Mouse (Mus musculus): Measurements from ENCODE around the gene C1rl. TPM values are rescaled to one million over a fixed set of nuclear protein-coding genes. Genes with fewer than 3 reads are reported as not detected.
"Not testable (repeated sequence)": the region's sequence is repeated elsewhere in the genome, so short reads cannot be mapped to it uniquely, and the experiment has no call there.

Gene C1rl
- polyA plus RNA-seq, 1 experiment from 2014 or later: 0.78 TPM

- Histone ChIP-seq H3K4me2 (no peak overlapping the region), H3K27me3 (ENCODE audit: insufficient read depth, low read length) (no peaks in the 10 kb centered on the region), H3K9ac (no peak overlapping the region), H3K27ac (ENCODE audit: low read depth) (no peak overlapping the region), H3K36me3 (ENCODE audit: insufficient read depth) (no peaks in the 10 kb centered on the region), H3K9me3 (ENCODE audit: low read depth, low read length) (peaks cover 5% of the 10 kb centered on the region; the same call in 1 of the 2 replicates), H3K4me3 (ENCODE audit: low read depth, low read length) (no peak overlapping the region), H3K4me1 (ENCODE audit: insufficient read depth) (no peaks in the 10 kb centered on the region)
- DNase-seq (no peak), ATAC-seq (ENCODE audit: insufficient read depth) (no peak)
- TF ChIP-seq CTCF (IDR thresholded peaks at IDR 0.05; ENCODE audit: low read depth): no peak
- 82% methylated on average over 3 of the region's 3 CpGs for WGBS
Measured at GRCm38 (mm10) chr6:124549023-124549550, 56.2 kb downstream of the C1rl start.

- Histone ChIP-seq H3K4me2 (no peak overlapping the region), H3K36me3 (ENCODE audit: insufficient read depth) (no peaks in the 10 kb centered on the region), H3K9ac (no peak overlapping the region), H3K4me1 (ENCODE audit: insufficient read depth) (no peaks in the 10 kb centered on the region), H3K4me3 (ENCODE audit: low read depth, low read length) (no peak overlapping the region), H3K27ac (ENCODE audit: low read depth) (no peak overlapping the region), H3K9me3 (ENCODE audit: low read depth, low read length) (peaks cover 5% of the 10 kb centered on the region; the same call in 1 of the 2 replicates), H3K27me3 (ENCODE audit: insufficient read depth, low read length) (no peaks in the 10 kb centered on the region)
- no peak for TF ChIP-seq CTCF (IDR thresholded peaks at IDR 0.05; ENCODE audit: low read depth)
- DNase-seq (no peak), ATAC-seq (ENCODE audit: insufficient read depth) (no peak)
- WGBS: 71% methylated on average over 22 of the region's 22 CpGs
Measured at GRCm38 (mm10) chr6:124552766-124553165, 59.9 kb downstream of the C1rl start.

GRCm38 (mm10) chr6:124555956-124556355 is 63.0 kb downstream of the C1rl start:
- ATAC-seq (ENCODE audit: insufficient read depth); H3K9ac ChIP-seq; H3K27ac ChIP-seq (ENCODE audit: low read depth); H3K9me3 ChIP-seq (ENCODE audit: low read depth, low read length); H3K36me3 ChIP-seq (ENCODE audit: insufficient read depth); H3K4me1 ChIP-seq (ENCODE audit: insufficient read depth); H3K4me3 ChIP-seq (ENCODE audit: low read depth, low read length); H3K4me2 ChIP-seq; DNase-seq; H3K27me3 ChIP-seq (ENCODE audit: insufficient read depth, low read length): not testable (repeated sequence)
- WGBS: 65% methylated on average over 2 of the region's 2 CpGs

Other genes with a start within 250 kb of the C1rl start
- 0.07 TPM in 1 of 2 replicates, not detected in the other for gene Cd163, start 188.5 kb upstream of the C1rl start, polyA plus RNA-seq (2014; fragmentation: Nextera tagmentation; extraction: Ambion mirVana)
- 31.3 and 33.4 TPM in 2 replicates for gene Pex5, start 78.0 kb upstream of the C1rl start, polyA plus RNA-seq (2014; fragmentation: Nextera tagmentation; extraction: Ambion mirVana)
- 1.9 and 2.0 TPM in 2 replicates for gene Clstn3, start 28.3 kb upstream of the C1rl start, polyA plus RNA-seq (2014; fragmentation: Nextera tagmentation; extraction: Ambion mirVana)
- 1.9 TPM in 2 replicates for gene C1ra, start 19.3 kb downstream of the C1rl start, polyA plus RNA-seq (2014; fragmentation: Nextera tagmentation; extraction: Ambion mirVana)
- 0.64 and 1.2 TPM in 2 replicates for gene C1s1, start 49.2 kb downstream of the C1rl start, polyA plus RNA-seq (2014; fragmentation: Nextera tagmentation; extraction: Ambion mirVana)
- not detected in 2 replicates for gene C1rb, start 77.2 kb downstream of the C1rl start, polyA plus RNA-seq (2014; fragmentation: Nextera tagmentation; extraction: Ambion mirVana)
- gene C1s2, start 143.0 kb downstream of the C1rl start, polyA plus RNA-seq (2014; fragmentation: Nextera tagmentation; extraction: Ambion mirVana): not detected in 2 replicates
- 50.3 and 53.1 TPM in 2 replicates for gene Lpcat3, start 169.9 kb downstream of the C1rl start, polyA plus RNA-seq (2014; fragmentation: Nextera tagmentation; extraction: Ambion mirVana)
- 214 and 228 TPM in 2 replicates for gene Emg1, start 219.1 kb downstream of the C1rl start, polyA plus RNA-seq (2014; fragmentation: Nextera tagmentation; extraction: Ambion mirVana)
- gene Phb2, start 219.2 kb downstream of the C1rl start, polyA plus RNA-seq (2014; fragmentation: Nextera tagmentation; extraction: Ambion mirVana): 354 and 377 TPM in 2 replicates
- 12.1 and 12.6 TPM in 2 replicates for gene Ptpn6, start 245.6 kb downstream of the C1rl start, polyA plus RNA-seq (2014; fragmentation: Nextera tagmentation; extraction: Ambion mirVana)
- gene Grcc10, start 248.3 kb downstream of the C1rl start, polyA plus RNA-seq (2014; fragmentation: Nextera tagmentation; extraction: Ambion mirVana): 429 and 440 TPM in 2 replicates